Mouse (Mus musculus): ENCODE results near the gene Xxylt1. TPM values are rescaled to one million over a fixed set of nuclear protein-coding genes. Genes with fewer than 3 reads are reported as not detected.

Xxylt1 gene
- polyA plus RNA-seq, 1 experiment from 2014 or later, result 10.0 TPM

GRCm38 (mm10) chr16:31074324-31074908, 6.8 kb downstream of the Xxylt1 start:
- 74% methylated on average over 3 of the region's 3 CpGs for WGBS
- Histone ChIP-seq H3K4me3 (no peak overlapping the region), H3K36me3 (no peaks in the 10 kb centered on the region), H3K9me3 (no peaks in the 10 kb centered on the region), H3K4me2 (replicated peaks) (no peak overlapping the region), H3K27me3 (no peaks in the 10 kb centered on the region), H3K4me1 (peaks cover 4% of the 10 kb centered on the region), H3K27ac (replicated peaks) (no peak overlapping the region), H3K9ac (replicated peaks) (no peak overlapping the region)
- ATAC-seq (replicated peaks), result no peak

GRCm38 (mm10) chr16:31071731-31072130, 9.5 kb downstream of the Xxylt1 start:
- Histone ChIP-seq H3K9ac (replicated peaks) (no peak overlapping the region), H3K4me1 (peaks cover 4% of the 10 kb centered on the region), H3K4me3 (no peak overlapping the region), H3K9me3 (no peaks in the 10 kb centered on the region), H3K27me3 (no peaks in the 10 kb centered on the region), H3K27ac (replicated peaks) (no peak overlapping the region), H3K36me3 (no peaks in the 10 kb centered on the region), H3K4me2 (replicated peaks) (no peak overlapping the region)
- no peak for ATAC-seq (replicated peaks)
- 85% methylated on average over 6 of the region's 6 CpGs for whole genome bisulfite sequencing

GRCm38 (mm10) chr16:31070358-31071133, 10.7 kb downstream of the Xxylt1 start:
- no peaks in the 10 kb centered on the region for H3K9me3 ChIP-seq
- no peak overlapping the region for H3K27ac ChIP-seq (replicated peaks)
- H3K4me3 ChIP-seq, result no peak overlapping the region
- 22% methylated on average over 20 of the region's 21 CpGs for WGBS
- H3K36me3 ChIP-seq, result no peaks in the 10 kb centered on the region
- peaks cover 4% of the 10 kb centered on the region for H3K4me1 ChIP-seq
- ATAC-seq (replicated peaks), result peak; percentile 77
- H3K27me3 ChIP-seq, result no peaks in the 10 kb centered on the region
- no peak overlapping the region; the same call in 1 of the 2 replicates for H3K4me2 ChIP-seq (replicated peaks)
- 0 out of 2 replicates have a peak overlapping the region, but pooled peaks have one; percentile 11 for H3K9ac ChIP-seq (replicated peaks)

GRCm38 (mm10) chr16:31069211-31070166, 11.7 kb downstream of the Xxylt1 start:
- Histone ChIP-seq H3K27ac (replicated peaks) (no peak overlapping the region), H3K4me1 (peaks cover 4% of the 10 kb centered on the region), H3K9me3 (no peaks in the 10 kb centered on the region), H3K9ac (replicated peaks) (no peak overlapping the region), H3K27me3 (no peaks in the 10 kb centered on the region), H3K4me3 (no peak overlapping the region), H3K36me3 (no peaks in the 10 kb centered on the region), H3K4me2 (replicated peaks) (no peak overlapping the region)
- 85% methylated on average over 14 of the region's 14 CpGs for WGBS
- no peak for ATAC-seq (replicated peaks)

GRCm38 (mm10) chr16:31068280-31068679, 13.0 kb downstream of the Xxylt1 start:
- H3K36me3 ChIP-seq, result no peaks in the 10 kb centered on the region
- no peaks in the 10 kb centered on the region for H3K27me3 ChIP-seq
- H3K9ac ChIP-seq (replicated peaks), result no peak overlapping the region
- H3K4me3 ChIP-seq, result no peak overlapping the region
- WGBS, result 79% methylated on average over 7 of the region's 7 CpGs
- H3K27ac ChIP-seq (replicated peaks), result no peak overlapping the region
- H3K9me3 ChIP-seq, result no peaks in the 10 kb centered on the region
- no peak overlapping the region for H3K4me2 ChIP-seq (replicated peaks)
- peaks cover 4% of the 10 kb centered on the region for H3K4me1 ChIP-seq
- no peak for ATAC-seq (replicated peaks)

GRCm38 (mm10) chr16:31066344-31067098, 14.7 kb downstream of the Xxylt1 start:
- Histone ChIP-seq H3K27me3 (no peaks in the 10 kb centered on the region), H3K4me3 (no peak overlapping the region), H3K36me3 (no peaks in the 10 kb centered on the region), H3K4me1 (peaks cover 4% of the 10 kb centered on the region), H3K4me2 (replicated peaks) (no peak overlapping the region), H3K27ac (replicated peaks) (no peak overlapping the region), H3K9me3 (no peaks in the 10 kb centered on the region), H3K9ac (replicated peaks) (no peak overlapping the region)
- WGBS, result 74% methylated on average over 15 of the region's 15 CpGs
- ATAC-seq (replicated peaks), result no peak

- H3K9me3 ChIP-seq, result no peaks in the 10 kb centered on the region
- WGBS, result 92% methylated on average over 6 of the region's 6 CpGs
- H3K27ac ChIP-seq (replicated peaks), result no peak overlapping the region
- no peaks in the 10 kb centered on the region for H3K36me3 ChIP-seq
- no peak overlapping the region for H3K4me2 ChIP-seq (replicated peaks)
- H3K9ac ChIP-seq (replicated peaks), result no peak overlapping the region
- no peak overlapping the region for H3K4me3 ChIP-seq
- H3K27me3 ChIP-seq, result no peaks in the 10 kb centered on the region
- ATAC-seq (replicated peaks), result no peak
- no peaks in the 10 kb centered on the region; the same call in 1 of the 2 replicates for H3K4me1 ChIP-seq
These were observed 16.4 kb downstream of the Xxylt1 start for GRCm38 (mm10) chr16:31064782-31065181.

- H3K4me3 ChIP-seq, result no peak overlapping the region
- no peaks in the 10 kb centered on the region; the same call in 1 of the 2 replicates for H3K4me1 ChIP-seq
- H3K36me3 ChIP-seq, result no peaks in the 10 kb centered on the region
- WGBS, result 84% methylated on average over 3 of the region's 3 CpGs
- no peak overlapping the region for H3K4me2 ChIP-seq (replicated peaks)
- H3K27ac ChIP-seq (replicated peaks), result no peak overlapping the region
- no peak for ATAC-seq (replicated peaks)
- H3K9me3 ChIP-seq, result no peaks in the 10 kb centered on the region
- H3K27me3 ChIP-seq, result no peaks in the 10 kb centered on the region
- H3K9ac ChIP-seq (replicated peaks), result no peak overlapping the region
These were observed 18.3 kb downstream of the Xxylt1 start for GRCm38 (mm10) chr16:31062918-31063317.

GRCm38 (mm10) chr16:31061246-31061880, 19.9 kb downstream of the Xxylt1 start:
- H3K4me3 ChIP-seq, result no peak overlapping the region
- 80% methylated on average over 11 of the region's 11 CpGs for whole genome bisulfite sequencing
- H3K4me1 ChIP-seq, result no peaks in the 10 kb centered on the region; the same call in 1 of the 2 replicates
- no peak overlapping the region for H3K9ac ChIP-seq (replicated peaks)
- no peak overlapping the region for H3K4me2 ChIP-seq (replicated peaks)
- no peak for ATAC-seq (replicated peaks)
- H3K9me3 ChIP-seq, result no peaks in the 10 kb centered on the region
- H3K27ac ChIP-seq (replicated peaks), result no peak overlapping the region
- no peaks in the 10 kb centered on the region for H3K36me3 ChIP-seq
- H3K27me3 ChIP-seq, result no peaks in the 10 kb centered on the region

- Histone ChIP-seq H3K9me3 (no peaks in the 10 kb centered on the region), H3K4me3 (no peak overlapping the region), H3K9ac (replicated peaks) (no peak overlapping the region), H3K4me2 (replicated peaks) (no peak overlapping the region), H3K27me3 (no peaks in the 10 kb centered on the region), H3K36me3 (no peaks in the 10 kb centered on the region), H3K27ac (replicated peaks) (no peak overlapping the region), H3K4me1 (no peaks in the 10 kb centered on the region; the same call in 1 of the 2 replicates)
- WGBS, result 92% methylated on average over 13 of the region's 13 CpGs
- no peak for ATAC-seq (replicated peaks)
These were observed 20.5 kb downstream of the Xxylt1 start for GRCm38 (mm10) chr16:31060714-31061113.

- Histone ChIP-seq H3K4me3 (no peak overlapping the region), H3K27me3 (no peaks in the 10 kb centered on the region), H3K9me3 (no peaks in the 10 kb centered on the region), H3K4me1 (no peaks in the 10 kb centered on the region; the same call in 1 of the 2 replicates), H3K27ac (replicated peaks) (no peak overlapping the region), H3K9ac (replicated peaks) (no peak overlapping the region), H3K36me3 (no peaks in the 10 kb centered on the region), H3K4me2 (replicated peaks) (no peak overlapping the region)
- WGBS, result 97% methylated on average over 3 of the region's 3 CpGs
- no peak for ATAC-seq (replicated peaks)
These were observed 21.0 kb downstream of the Xxylt1 start for GRCm38 (mm10) chr16:31060226-31060625.
